Mouse (Mus musculus) heart, adult 10 weeks (tissue): ENCODE data around the gene Tulp1. TPM values are rescaled to one million over a fixed set of nuclear protein-coding genes. Genes with fewer than 3 reads are reported as not detected.

Source experiments
- polyA plus RNA-seq: library from polyadenylated mRNA; stranded (reverse); fragments of 350-450 nt; fragmentation: Illumina TruSeq; extraction: RNeasy Lipid Tissue Mini Kit (QIAGEN cat#74804); gene quantifications from one replicate; pipeline ENCODE4 v1.2.3, GENCODE M21; 2014; ENCODE audit warnings: low read depth, low replicate concordance

The Tulp1 gene
- 1.1 TPM for polyA plus RNA-seq

DNA sequence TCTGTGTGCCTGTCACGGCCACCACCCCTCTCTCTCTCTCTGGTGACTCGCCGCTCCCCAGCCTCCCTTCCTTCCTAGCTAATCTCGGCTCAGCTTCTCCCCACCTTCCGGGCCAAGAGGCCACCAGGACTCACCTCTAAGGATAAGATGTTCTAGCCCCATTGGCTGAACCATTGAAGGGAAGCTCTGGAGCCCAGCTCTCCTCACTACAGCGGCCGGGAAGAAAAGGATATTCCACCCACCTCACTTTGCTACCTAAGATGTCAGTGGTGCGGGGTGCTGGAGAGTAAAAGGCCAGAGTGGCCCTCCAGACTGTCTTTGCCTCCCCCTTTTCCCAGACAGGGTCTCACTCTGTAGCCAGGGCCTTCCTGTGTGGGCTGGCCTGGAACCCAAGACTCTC is at the start of gene Tulp1:
Tulp1 (minus strand) TSS at position 101 of the 400 bp plus-strand sequence.

DNA sequence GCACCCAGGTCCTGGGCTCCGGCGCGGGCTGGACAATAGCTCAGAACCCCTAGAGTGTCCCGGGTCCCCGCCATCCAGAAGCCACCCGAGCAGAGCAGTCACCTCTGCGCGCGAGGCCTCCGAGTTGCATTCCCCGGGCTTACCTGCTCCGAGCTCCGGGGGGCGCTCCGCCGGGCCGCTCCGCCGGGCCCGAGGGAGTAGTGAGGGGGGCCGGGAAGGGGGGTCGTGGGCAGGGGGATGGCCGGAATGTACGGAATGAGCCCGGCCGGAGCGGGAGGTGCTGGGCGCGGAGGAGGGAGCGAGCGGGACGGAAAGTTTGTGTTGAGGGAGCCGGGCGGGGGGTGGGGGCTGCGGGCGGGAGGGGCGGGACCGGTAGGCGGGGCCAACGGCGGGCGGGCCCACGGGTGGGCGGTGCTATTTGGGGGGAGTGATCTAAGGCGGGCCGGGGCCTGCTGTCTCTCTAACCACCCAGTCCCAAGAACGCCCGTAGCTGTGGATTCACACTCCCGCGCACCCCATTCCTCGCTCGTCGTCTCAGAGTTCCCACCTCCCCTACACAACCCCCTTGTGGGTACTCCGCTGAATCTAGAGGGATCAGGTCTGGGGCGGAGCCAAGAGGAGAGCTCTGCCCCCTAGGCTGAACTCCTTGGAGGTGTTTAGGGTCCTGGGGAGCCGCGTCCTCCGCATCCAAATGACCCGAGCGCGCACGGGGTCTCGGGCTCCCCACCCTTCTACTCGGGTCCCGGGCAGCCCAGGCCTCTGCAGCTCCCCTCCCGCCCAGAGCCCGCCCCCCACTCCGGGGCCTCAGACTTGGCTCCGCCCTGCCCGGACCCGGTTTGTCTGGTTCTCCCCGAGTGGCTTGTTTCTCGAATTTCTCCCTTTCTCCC is 14.3 kb downstream of the Tulp1 start, which contains the start of gene Tead3:
Tead3 (minus strand) TSS at position 352 of the 887 bp plus-strand sequence.

DNA sequence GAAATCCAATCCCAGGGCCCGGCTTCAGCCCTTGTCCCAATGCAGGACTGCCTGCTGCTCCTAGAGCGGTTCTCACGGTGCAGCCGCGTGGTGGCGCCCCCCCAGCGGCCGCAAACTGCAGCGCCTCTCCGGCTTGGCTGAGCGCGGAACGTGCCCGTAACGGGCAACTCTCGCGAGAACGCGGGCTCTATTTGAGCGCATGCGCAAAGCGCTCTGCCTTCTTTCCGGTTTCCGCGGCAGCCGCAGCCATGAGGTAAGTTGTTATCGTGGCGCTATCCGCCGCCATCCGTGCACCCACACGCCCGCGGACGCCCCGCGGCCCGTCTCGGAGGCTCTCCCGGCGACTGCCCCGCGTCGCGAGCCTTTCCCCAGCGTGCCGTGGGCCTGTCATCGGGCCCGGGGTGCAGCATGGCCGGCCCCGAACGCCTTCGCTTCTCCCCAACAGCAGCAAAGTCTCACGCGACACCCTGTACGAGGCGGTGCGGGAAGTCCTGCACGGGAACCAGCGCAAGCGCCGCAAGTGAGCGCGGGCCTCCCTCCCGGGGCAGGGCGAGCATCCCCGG is 36.6 kb downstream of the Tulp1 start, which contains the start of gene Rpl10a:
Rpl10a (plus strand) TSS at position 106 of the 563 bp plus-strand sequence.

DNA sequence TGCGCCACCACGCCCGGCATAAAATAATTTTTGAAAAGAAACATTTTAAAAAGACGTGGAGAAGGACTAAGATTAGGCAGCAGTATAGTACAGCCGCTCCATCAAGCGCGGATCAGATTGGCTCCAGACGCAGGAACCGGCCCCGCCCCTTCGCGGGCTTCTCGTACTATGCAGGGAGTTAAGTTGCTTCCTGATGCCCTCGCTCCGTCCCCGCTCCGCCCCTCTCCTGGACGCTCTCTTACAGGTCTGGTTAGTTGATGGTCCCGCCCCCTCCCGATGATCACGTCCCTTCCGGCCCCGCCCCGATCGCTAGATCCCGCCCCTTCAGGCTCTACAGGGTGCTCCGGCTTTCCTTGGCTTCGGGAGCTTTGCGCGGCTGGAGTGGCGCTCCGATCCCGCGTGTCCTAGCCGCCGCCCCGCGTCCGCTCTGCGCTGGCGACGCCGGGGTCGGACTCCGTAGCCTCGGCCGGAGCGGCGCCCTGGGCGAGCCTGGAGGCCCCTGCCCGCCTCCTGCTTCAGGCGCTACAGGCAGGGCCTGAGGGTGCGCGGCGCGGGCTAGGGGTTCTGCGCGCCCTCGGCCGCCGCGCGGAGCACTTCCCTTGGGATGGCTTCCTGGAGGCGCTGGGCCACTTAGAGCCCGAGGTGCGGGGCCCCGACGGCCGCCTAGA is 51.7 kb downstream of the Tulp1 start, which contains the start of gene Fance:
Fance (plus strand) TSS at position 308 of the 668 bp plus-strand sequence.

Other genes with a start within 250 kb of the Tulp1 start
- 1.1 TPM for gene Scube3, start 223.1 kb downstream of the Tulp1 start, polyA plus RNA-seq
- 24.5 TPM for gene Zfp523, start 188.1 kb downstream of the Tulp1 start, polyA plus RNA-seq
- 2.6 TPM for gene Def6, start 157.4 kb downstream of the Tulp1 start, polyA plus RNA-seq
- 19.9 TPM for gene Ppard, start 132.5 kb downstream of the Tulp1 start, polyA plus RNA-seq
- 14.6 TPM for gene Fance, start 51.7 kb downstream of the Tulp1 start, polyA plus RNA-seq
- 427 TPM for gene Rpl10a, start 36.8 kb downstream of the Tulp1 start, polyA plus RNA-seq
- 19.4 TPM for gene Tead3, start 14.4 kb downstream of the Tulp1 start, polyA plus RNA-seq
- gene Fkbp5, start 152.3 kb upstream of the Tulp1 start, polyA plus RNA-seq: 17.5 TPM
- gene Armc12, start 165.6 kb upstream of the Tulp1 start, polyA plus RNA-seq: not detected
- not detected for gene Clpsl2, start 184.2 kb upstream of the Tulp1 start, polyA plus RNA-seq
- gene Clps, start 195.5 kb upstream of the Tulp1 start, polyA plus RNA-seq: not detected
- not detected for gene Lhfpl5, start 210.4 kb upstream of the Tulp1 start, polyA plus RNA-seq